Mouse (Mus musculus) ES-Bruce4 (cell line): ENCODE results near the gene Unc5a. TPM values are rescaled to one million over a fixed set of nuclear protein-coding genes. Genes with fewer than 3 reads are reported as not detected.

Experiments
- H3K27ac ChIP-seq: 2 replicates; pipeline ENCODE4 v1.5.1; 2012; ENCODE audit warnings: low read length, inconsistent platforms; ENCODE audit not compliant: insufficient read depth
- H3K27me3 ChIP-seq: 2 replicates; pipeline ENCODE4 v1.6.1; 2012; ENCODE audit warnings: mild to moderate bottlenecking, low read length, inconsistent platforms; ENCODE audit not compliant: control insufficient read depth, poor library complexity, insufficient read depth, severe bottlenecking
- H3K36me3 ChIP-seq: 2 replicates; pipeline ENCODE4 v1.6.1; 2012; ENCODE audit warnings: inconsistent platforms, mild to moderate bottlenecking, low read length, moderate library complexity; ENCODE audit not compliant: control insufficient read depth, poor library complexity, insufficient read depth, severe bottlenecking
- H3K4me1 ChIP-seq: one replicate; pipeline ENCODE4 v1.8.1; 2011; ENCODE audit warnings: low read length; ENCODE audit not compliant: control insufficient read depth, insufficient read depth
- H3K4me3 ChIP-seq: 2 replicates; pipeline ENCODE4 v1.5.1; 2011; ENCODE audit warnings: low read depth, mild to moderate bottlenecking, low read length
- H3K9ac ChIP-seq: 2 replicates; pipeline ENCODE4 v1.6.1; 2012; ENCODE audit warnings: low read depth, mild to moderate bottlenecking, inconsistent platforms; ENCODE audit not compliant: poor library complexity, severe bottlenecking
- H3K9me3 ChIP-seq: replicated peaks from 2 replicates; pipeline ENCODE4 v1.6.1; 2012; ENCODE audit warnings: mild to moderate bottlenecking, low read length, inconsistent platforms; ENCODE audit not compliant: control insufficient read depth, poor library complexity, insufficient read depth, severe bottlenecking
- CTCF ChIP-seq: IDR thresholded peaks from one replicate; pipeline ENCODE4 v1.8.1; 2011; ENCODE audit warnings: low read depth, low read length
- EP300 ChIP-seq: IDR thresholded peaks from 2 replicates; pipeline ENCODE4 v1.6.1; 2011; ENCODE audit warnings: low read depth, low read length; ENCODE audit not compliant: insufficient read depth
- POLR2A ChIP-seq: IDR thresholded peaks from one replicate; pipeline ENCODE4 v1.8.1; 2011; ENCODE audit warnings: low read length; ENCODE audit not compliant: insufficient read depth
- polyA plus RNA-seq: library from polyadenylated mRNA; stranded (reverse); fragments of >200 nt; gene quantifications from 2 replicates; pipeline ENCODE4 v1.2.4, GENCODE M21; 2011; ENCODE audit warnings: low read depth; ENCODE audit not compliant: missing spikeins, insufficient read depth, insufficient read length

Gene Unc5a
- polyA plus RNA-seq, 1 experiment, result 0.66 TPM

DNA sequence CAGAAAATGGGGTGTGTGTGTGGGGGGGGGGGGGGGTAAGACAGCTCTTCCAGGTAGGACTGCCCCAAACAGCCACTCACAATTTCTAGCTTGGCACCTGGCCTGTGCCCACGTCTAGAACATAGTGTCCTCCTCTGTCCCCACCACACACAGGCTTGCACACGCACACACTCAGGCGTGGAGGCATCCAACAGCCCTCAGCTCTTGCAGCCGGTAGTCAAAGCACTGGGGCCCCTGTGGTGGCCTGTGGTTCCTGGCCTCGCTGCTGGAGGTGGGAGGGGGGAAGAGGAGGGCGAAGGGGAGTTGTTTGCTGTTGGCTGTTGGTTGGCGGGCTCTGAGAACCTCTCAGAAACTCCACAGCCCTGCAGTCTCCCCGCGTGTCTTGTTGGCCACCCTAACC lies 920 bp downstream of the Unc5a start:
- H3K9me3 ChIP-seq, result no peaks in the 10 kb centered on the region
- no peak overlapping the region for H3K9ac ChIP-seq
- H3K27ac ChIP-seq, result no peak overlapping the region
- no peaks in the 10 kb centered on the region for H3K4me1 ChIP-seq
- no peak for TF ChIP-seq EP300
- no peak for TF ChIP-seq POLR2A
- no peak for TF ChIP-seq CTCF
- H3K4me3 ChIP-seq, result peak overlapping the region; percentile 21; the same call in 1 of the 2 replicates
- no peaks in the 10 kb centered on the region for H3K36me3 ChIP-seq
- H3K27me3 ChIP-seq, result peaks cover 7% of the 10 kb centered on the region

DNA sequence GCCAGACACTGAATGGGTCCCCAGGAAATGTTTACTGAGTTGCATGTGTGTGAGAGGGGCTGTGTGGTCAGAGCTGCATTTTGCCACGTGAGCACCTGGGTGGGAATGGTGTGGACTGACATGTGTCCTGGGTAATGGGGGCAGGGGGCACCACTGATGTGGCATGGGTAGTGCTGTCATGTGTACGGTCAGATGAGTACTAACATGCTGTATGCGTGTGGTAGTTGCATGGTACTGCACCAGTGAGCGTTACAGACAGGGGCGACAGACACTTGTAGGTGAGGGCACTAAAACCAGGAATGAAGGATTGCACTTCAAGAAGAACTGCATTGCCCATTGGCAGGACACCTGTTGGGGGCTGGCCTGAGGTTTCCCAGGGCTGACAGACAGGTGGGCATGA lies 2.0 kb downstream of the Unc5a start:
- no peak for TF ChIP-seq POLR2A
- no peak for TF ChIP-seq CTCF
- Histone ChIP-seq H3K27ac (no peak overlapping the region), H3K9ac (no peak overlapping the region), H3K27me3 (peaks cover 7% of the 10 kb centered on the region), H3K36me3 (no peaks in the 10 kb centered on the region), H3K4me3 (no peak overlapping the region), H3K4me1 (no peaks in the 10 kb centered on the region), H3K9me3 (no peaks in the 10 kb centered on the region)

DNA sequence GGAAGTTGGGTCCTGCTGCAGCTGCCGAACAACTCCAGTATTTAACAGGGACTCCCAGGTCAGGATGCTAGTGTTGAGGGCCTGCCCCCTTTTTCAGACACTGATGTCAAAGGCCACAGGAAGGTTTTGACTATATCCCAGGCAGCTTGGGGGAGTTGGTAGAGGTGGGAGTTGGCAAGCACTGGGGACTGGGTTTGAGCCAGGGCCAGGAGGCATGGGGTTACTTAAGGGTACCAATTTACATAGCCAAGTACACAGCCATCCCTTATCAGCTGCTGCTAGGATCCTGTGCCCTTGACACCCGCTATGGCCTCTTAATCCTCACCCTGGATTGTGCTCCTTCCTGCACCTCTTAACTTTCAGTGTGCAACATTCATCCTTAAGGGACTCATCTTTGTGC lies 5.5 kb downstream of the Unc5a start:
- no peak overlapping the region for H3K27ac ChIP-seq
- peaks cover 5% of the 10 kb centered on the region; the same call in 1 of the 2 replicates for H3K27me3 ChIP-seq
- H3K9me3 ChIP-seq, result no peaks in the 10 kb centered on the region
- H3K36me3 ChIP-seq, result no peaks in the 10 kb centered on the region
- no peak overlapping the region for H3K4me3 ChIP-seq
- H3K4me1 ChIP-seq, result no peaks in the 10 kb centered on the region
- TF ChIP-seq CTCF (no peak), POLR2A (no peak), EP300 (no peak)
- no peak overlapping the region for H3K9ac ChIP-seq

DNA sequence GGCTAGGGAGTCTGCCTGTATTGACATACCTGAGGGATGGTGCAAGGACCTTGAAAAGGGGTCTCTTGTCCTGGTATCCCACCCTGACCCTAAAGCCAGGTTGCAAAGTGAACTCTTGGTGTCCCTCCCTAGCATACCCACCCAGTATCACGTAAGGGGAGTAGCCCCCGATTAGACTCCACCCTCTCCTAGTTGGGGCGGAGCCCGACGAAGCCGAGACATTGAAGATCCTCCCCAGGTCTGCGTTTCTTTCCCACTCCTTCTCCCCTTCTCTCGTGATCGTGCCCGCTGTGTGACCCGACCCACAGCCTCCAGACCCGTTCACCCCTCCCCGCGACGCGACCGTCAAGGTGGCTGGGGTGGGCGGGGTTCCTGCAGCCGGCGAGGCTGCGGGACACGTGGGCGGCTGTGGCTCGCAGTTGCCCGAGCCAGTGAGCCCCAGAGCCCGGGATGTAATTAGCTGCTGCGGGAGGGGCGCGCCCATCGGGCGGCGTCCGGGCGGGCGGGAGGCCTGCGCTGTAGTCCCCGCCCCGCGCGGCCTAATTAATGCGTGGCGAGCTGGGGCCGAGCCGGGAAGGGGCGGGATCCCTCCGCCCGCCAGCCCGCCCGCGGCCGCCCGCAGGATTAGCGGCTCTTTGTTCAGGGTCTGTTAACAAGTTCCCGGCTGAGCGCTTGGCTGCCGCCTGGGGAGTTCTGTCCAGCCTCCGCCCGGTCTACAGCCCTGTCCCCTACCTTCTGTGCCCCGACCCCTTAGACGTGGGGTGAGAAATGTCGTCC lies 6.7 kb downstream of the Unc5a start:
- no peak for TF ChIP-seq POLR2A
- 0 out of 2 replicates have a peak, but pooled peaks have one; percentile 17 for TF ChIP-seq EP300
- H3K9ac ChIP-seq, result peak overlapping the region; percentile 19; the same call in 1 of the 2 replicates
- H3K27ac ChIP-seq, result no peak overlapping the region
- H3K4me1 ChIP-seq, result no peaks in the 10 kb centered on the region
- H3K36me3 ChIP-seq, result no peaks in the 10 kb centered on the region
- peak overlapping the region; percentile 69 for H3K4me3 ChIP-seq
- H3K27me3 ChIP-seq, result no peaks in the 10 kb centered on the region
- no peaks in the 10 kb centered on the region for H3K9me3 ChIP-seq

DNA sequence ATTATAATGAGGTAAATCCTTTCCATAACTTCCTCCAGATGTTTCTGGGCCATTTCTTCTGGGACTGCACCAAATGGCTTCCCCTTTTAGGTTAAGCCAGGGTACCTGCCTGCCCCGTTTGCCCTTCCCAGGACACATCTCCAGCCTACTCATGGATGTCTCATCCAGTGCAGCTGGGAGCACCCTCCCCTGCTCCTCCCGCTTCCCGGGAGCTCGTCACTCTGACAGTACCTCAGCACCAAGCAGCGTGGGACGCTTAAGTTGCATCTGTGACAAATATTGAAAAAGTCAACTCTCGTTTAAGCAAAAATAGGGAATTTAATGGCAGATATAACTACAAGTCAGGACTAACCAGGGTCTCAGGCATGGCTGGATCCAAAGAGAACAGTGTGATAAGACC lies 8.1 kb downstream of the Unc5a start:
- Histone ChIP-seq H3K27me3 (no peaks in the 10 kb centered on the region), H3K4me3 (no peak overlapping the region), H3K9ac (no peak overlapping the region), H3K9me3 (no peaks in the 10 kb centered on the region), H3K36me3 (no peaks in the 10 kb centered on the region), H3K27ac (no peak overlapping the region), H3K4me1 (no peaks in the 10 kb centered on the region)
- TF ChIP-seq CTCF, result no peak
- TF ChIP-seq POLR2A, result no peak
- TF ChIP-seq EP300, result no peak

DNA sequence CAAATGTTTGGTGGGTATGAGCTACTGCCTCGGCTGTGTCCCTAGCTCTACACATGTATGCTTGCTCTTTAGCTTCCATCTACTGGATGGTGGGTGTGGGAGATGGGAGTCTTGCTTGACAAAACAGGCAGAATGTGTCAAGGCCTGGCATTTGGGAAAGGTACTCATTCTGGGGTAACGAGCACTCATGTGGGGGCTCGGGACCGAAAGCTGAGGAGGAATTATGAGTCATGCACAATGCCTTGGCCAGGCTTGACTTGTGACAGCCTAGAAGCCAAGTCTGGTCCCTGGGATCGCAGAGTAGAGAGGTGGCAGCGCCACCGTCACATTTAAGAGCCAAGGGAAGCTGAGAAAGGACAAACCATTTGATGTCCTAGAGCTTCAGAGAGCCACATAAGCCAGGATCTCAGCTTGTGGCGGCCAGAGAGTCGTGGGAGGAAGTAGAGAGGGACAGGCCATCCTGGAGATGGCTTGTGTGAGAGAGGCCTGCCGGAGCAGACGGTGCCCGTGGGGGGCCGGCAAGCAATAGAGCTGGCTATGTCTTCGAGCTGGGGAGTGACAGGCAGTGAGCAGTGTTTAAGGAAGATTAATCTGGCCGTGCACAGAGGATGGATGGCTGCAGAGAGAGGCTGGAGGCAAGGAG lies 10.0 kb downstream of the Unc5a start:
- Histone ChIP-seq H3K4me3 (no peak overlapping the region), H3K9ac (no peak overlapping the region), H3K27me3 (no peaks in the 10 kb centered on the region), H3K36me3 (no peaks in the 10 kb centered on the region), H3K4me1 (no peaks in the 10 kb centered on the region), H3K27ac (no peak overlapping the region), H3K9me3 (no peaks in the 10 kb centered on the region)
- TF ChIP-seq CTCF, result no peak
- TF ChIP-seq POLR2A, result no peak
- no peak for TF ChIP-seq EP300
